Comparison of ENCODE assay signal across 10 mouse cellular contexts in the genomic region with DNA sequence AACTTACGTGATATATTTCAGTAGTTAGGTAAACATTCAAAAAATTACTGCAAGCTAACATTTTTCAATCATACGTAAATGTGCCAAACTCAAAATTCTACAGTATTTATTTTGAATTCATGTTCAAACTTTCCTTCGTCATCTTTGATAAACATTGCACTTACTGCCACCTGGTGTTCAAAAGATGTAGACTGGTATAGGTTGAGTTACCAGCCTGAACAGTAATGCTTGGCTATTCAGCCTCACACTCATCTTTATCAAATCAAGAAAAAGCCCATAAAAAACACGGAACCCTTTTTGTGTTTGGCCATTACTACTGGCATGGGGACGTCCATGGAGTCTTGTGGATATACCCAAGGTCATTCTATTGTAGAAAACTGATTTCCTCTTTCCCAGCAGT. TPM values are rescaled to one million over a fixed set of nuclear protein-coding genes. Genes with fewer than 3 reads are reported as not detected.
DNase-seq lines count a peak whose midpoint lies in the region; ATAC-seq and TF ChIP-seq lines count a peak whose summit lies in the region.
"Had no signal": no experiment of that assay in that cellular context is flagged by ENCODE, and none has a peak within 500 bp of the region (broad histone marks: within the 10 kb centered on the region; RNA-seq: fewer than 3 reads in every experiment).

No protein-coding gene starts in this region.

- no peak for DNase-seq in forebrain, embryonic 11.5 days (ENCODE audit: low spot score)
- DNase-seq in forebrain, embryonic 10.5 days (ENCODE audit: extremely low spot score, low spot score) = no peak
- DNase-seq in lung, postnatal 0 days (ENCODE audit: low spot score) = peak; percentile 34
- DNase-seq in lung, postnatal 4 days = no peak
- DNase-seq in gastrocnemius, adult 8-10 months (ENCODE audit: low spot score in 2 of 2) = no peak
- DNase-seq in natural killer cell, adult 2 months (ENCODE audit: low spot score in 2 of 2) = no peak

- no peak for TF ChIP-seq EP300 in lung, postnatal 0 days (IDR thresholded peaks at IDR 0.05)

- no peaks in the 10 kb centered on the region for H3K9me3 ChIP-seq in forebrain, embryonic 11.5 days (ENCODE audit: control insufficient read depth, low read length)
- H3K9me3 ChIP-seq in forebrain, embryonic 10.5 days = no peaks in the 10 kb centered on the region
- H3K9me3 ChIP-seq in lung, postnatal 0 days (ENCODE audit: low read length) = no peaks in the 10 kb centered on the region
- no peaks in the 10 kb centered on the region for H3K9me3 ChIP-seq in forebrain, embryonic 13.5 days (replicated peaks)
- no peaks in the 10 kb centered on the region for H3K9me3 ChIP-seq in neural tube, embryonic 14.5 days (ENCODE audit: control insufficient read depth, low read length)
- H3K9me3 ChIP-seq: lung, embryonic 15.5 days; stomach, embryonic 15.5 days had no signal

- no peaks in the 10 kb centered on the region for H3K4me1 ChIP-seq in forebrain, embryonic 11.5 days (replicated peaks; ENCODE audit: control insufficient read depth, insufficient read depth, low read length)
- H3K4me1 ChIP-seq in forebrain, embryonic 10.5 days = no peaks in the 10 kb centered on the region
- H3K4me1 ChIP-seq in lung, postnatal 0 days (ENCODE audit: insufficient read depth, low read depth, low read length) = no peaks in the 10 kb centered on the region
- H3K4me1 ChIP-seq in forebrain, embryonic 13.5 days = no peaks in the 10 kb centered on the region
- H3K4me1 ChIP-seq in neural tube, embryonic 14.5 days (ENCODE audit: control insufficient read depth, insufficient read depth, low read length) = no peaks in the 10 kb centered on the region
- H3K4me1 ChIP-seq: lung, embryonic 15.5 days; stomach, embryonic 15.5 days had no signal

- 29% methylated on average over 5 of the region's 5 CpGs for WGBS in forebrain, embryonic 11.5 days
- WGBS in forebrain, embryonic 10.5 days = 38% methylated on average over 5 of the region's 5 CpGs
- WGBS in lung, postnatal 0 days = 14% methylated on average over 5 of the region's 5 CpGs
- WGBS in forebrain, embryonic 13.5 days = 30% methylated on average over 5 of the region's 5 CpGs
- 36% methylated on average over 5 of the region's 5 CpGs for WGBS in neural tube, embryonic 14.5 days

- H3K27ac ChIP-seq in forebrain, embryonic 11.5 days (ENCODE audit: low read depth, low read length) = no peak overlapping the region
- no peak overlapping the region for H3K27ac ChIP-seq in forebrain, embryonic 10.5 days
- no peak overlapping the region for H3K27ac ChIP-seq in lung, postnatal 0 days (ENCODE audit: low read length)
- H3K27ac ChIP-seq in forebrain, embryonic 13.5 days = no peak overlapping the region
- no peak overlapping the region for H3K27ac ChIP-seq in neural tube, embryonic 14.5 days (ENCODE audit: low read depth, low read length)
- H3K27ac ChIP-seq: lung, embryonic 15.5 days; stomach, embryonic 15.5 days had no signal

- no peaks in the 10 kb centered on the region for H3K36me3 ChIP-seq in forebrain, embryonic 11.5 days (ENCODE audit: control insufficient read depth, insufficient read depth, low read length)
- no peaks in the 10 kb centered on the region for H3K36me3 ChIP-seq in forebrain, embryonic 10.5 days (replicated peaks)
- no peaks in the 10 kb centered on the region for H3K36me3 ChIP-seq in lung, postnatal 0 days (ENCODE audit: insufficient read depth, low read length)
- H3K36me3 ChIP-seq in forebrain, embryonic 13.5 days (ENCODE audit: poor library complexity, severe bottlenecking) = no peaks in the 10 kb centered on the region
- no peaks in the 10 kb centered on the region for H3K36me3 ChIP-seq in neural tube, embryonic 14.5 days (ENCODE audit: control insufficient read depth, insufficient read depth, low read length)
- H3K36me3 ChIP-seq: lung, embryonic 15.5 days; stomach, embryonic 15.5 days had no signal

- no peak overlapping the region for H3K4me3 ChIP-seq in forebrain, embryonic 11.5 days (ENCODE audit: low read depth, low read length)
- H3K4me3 ChIP-seq in forebrain, embryonic 10.5 days = no peak overlapping the region
- H3K4me3 ChIP-seq in lung, postnatal 0 days (ENCODE audit: low read depth, low read length) = no peak overlapping the region
- no peak overlapping the region for H3K4me3 ChIP-seq in forebrain, embryonic 13.5 days
- H3K4me3 ChIP-seq in neural tube, embryonic 14.5 days (ENCODE audit: low read depth, low read length) = no peak overlapping the region
- H3K4me3 ChIP-seq: lung, embryonic 15.5 days; stomach, embryonic 15.5 days had no signal

- no peak overlapping the region for H3K9ac ChIP-seq in forebrain, embryonic 11.5 days (ENCODE audit: low read length)
- H3K9ac ChIP-seq in lung, postnatal 0 days (replicated peaks; ENCODE audit: low read depth) = no peak overlapping the region
- no peak overlapping the region for H3K9ac ChIP-seq in forebrain, embryonic 13.5 days
- H3K9ac ChIP-seq in neural tube, embryonic 14.5 days (replicated peaks; ENCODE audit: low read depth, low read length) = no peak overlapping the region
- H3K9ac ChIP-seq: lung, embryonic 15.5 days; stomach, embryonic 15.5 days had no signal

- no peaks in the 10 kb centered on the region for H3K27me3 ChIP-seq in forebrain, embryonic 11.5 days (ENCODE audit: control insufficient read depth, insufficient read depth, low read length)
- no peaks in the 10 kb centered on the region for H3K27me3 ChIP-seq in forebrain, embryonic 10.5 days (ENCODE audit: poor library complexity, severe bottlenecking)
- H3K27me3 ChIP-seq in lung, postnatal 0 days (replicated peaks; ENCODE audit: insufficient read depth, low read length) = no peaks in the 10 kb centered on the region
- no peaks in the 10 kb centered on the region for H3K27me3 ChIP-seq in forebrain, embryonic 13.5 days
- H3K27me3 ChIP-seq in neural tube, embryonic 14.5 days (ENCODE audit: control insufficient read depth, insufficient read depth, low read length) = no peaks in the 10 kb centered on the region
- H3K27me3 ChIP-seq: lung, embryonic 15.5 days; stomach, embryonic 15.5 days had no signal

- no peak overlapping the region for H3K4me2 ChIP-seq in forebrain, embryonic 11.5 days (ENCODE audit: low read depth, low read length, severe bottlenecking)
- no peak overlapping the region for H3K4me2 ChIP-seq in lung, postnatal 0 days (replicated peaks; ENCODE audit: low read depth, low read length)
- no peak overlapping the region for H3K4me2 ChIP-seq in forebrain, embryonic 13.5 days
- H3K4me2 ChIP-seq in neural tube, embryonic 14.5 days (ENCODE audit: low read depth, low read length) = no peak overlapping the region
- H3K4me2 ChIP-seq: lung, embryonic 15.5 days; stomach, embryonic 15.5 days had no signal

- peak; percentile 69; the same call in 1 of the 2 replicates for ATAC-seq in forebrain, embryonic 11.5 days (replicated peaks; ENCODE audit: low FRiP score)
- no peak for ATAC-seq in lung, postnatal 0 days
- ATAC-seq in forebrain, embryonic 13.5 days = peak; percentile 80; the same call in 1 of the 2 replicates
- peak; percentile 65; the same call in 1 of the 2 replicates for ATAC-seq in neural tube, embryonic 14.5 days (ENCODE audit: low read depth)

- TF ChIP-seq CTCF in lung, postnatal 0 days (IDR thresholded peaks at IDR 0.05) = peak; percentile 59

RNA-seq across cellular contexts. Expression of gene Scn9a, which starts 9.6 kb away (rescaled TPM):
- polyA plus RNA-seq in forebrain, embryonic 11.5 days (2014; fragmentation: Nextera tagmentation; extraction: Ambion mirVana) = 0.92 and 1.1 TPM in 2 replicates
- polyA plus RNA-seq in forebrain, embryonic 10.5 days (2016; fragmentation: Nextera tagmentation; extraction: Ambion mirVana) = 0.37 and 0.53 TPM in 2 replicates
- 0.06 TPM in 2 replicates for polyA plus RNA-seq in lung, postnatal 0 days (2015; fragmentation: Nextera tagmentation; extraction: Ambion mirVana)
- 3.2 and 3.3 TPM in 2 replicates for polyA plus RNA-seq in forebrain, embryonic 13.5 days (2015; fragmentation: Nextera tagmentation; extraction: Ambion mirVana)
- 11.2 and 23.1 TPM in 2 replicates for polyA plus RNA-seq in neural tube, embryonic 14.5 days (2014; fragmentation: Nextera tagmentation; extraction: Ambion mirVana)
- not detected for total RNA-seq in gastrocnemius, adult 8-10 months (2022)
